Mouse (Mus musculus): ENCODE results near the gene Htr5a.

Htr5a gene

DNA sequence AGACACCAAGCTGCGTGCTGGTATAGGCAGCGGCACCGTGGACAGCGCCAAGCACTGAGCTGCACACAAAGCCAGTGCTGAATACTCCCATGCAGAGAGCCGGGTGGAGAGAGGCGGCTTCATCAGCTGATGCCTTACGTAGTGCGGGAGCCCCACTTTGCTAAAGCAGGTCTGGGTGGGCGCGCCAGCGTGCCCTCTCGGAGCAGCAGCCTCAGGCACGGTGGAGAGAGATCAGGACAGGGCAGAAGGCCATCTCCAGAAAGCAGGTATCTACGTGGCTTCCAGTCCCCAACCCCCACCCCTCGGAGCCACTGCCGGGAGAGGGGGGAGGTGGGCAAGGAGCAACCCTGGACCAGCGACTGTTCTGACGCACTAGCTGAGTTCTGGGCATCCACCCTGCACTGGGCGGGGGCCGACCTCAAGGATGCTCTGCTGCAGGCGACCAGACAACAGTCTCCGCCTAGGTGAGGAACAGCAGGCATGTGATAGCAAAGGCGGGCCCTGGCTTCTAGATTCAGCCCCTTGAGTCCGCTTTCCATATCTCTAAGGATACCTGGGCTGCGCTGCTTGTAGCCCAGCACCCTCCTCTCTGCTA is at the start of gene Htr5a:
Gene Htr5a (plus strand): TSS at position 449 of the 595 bp plus-strand sequence.
- CTCF ChIA-PET: no interaction called here

DNA sequence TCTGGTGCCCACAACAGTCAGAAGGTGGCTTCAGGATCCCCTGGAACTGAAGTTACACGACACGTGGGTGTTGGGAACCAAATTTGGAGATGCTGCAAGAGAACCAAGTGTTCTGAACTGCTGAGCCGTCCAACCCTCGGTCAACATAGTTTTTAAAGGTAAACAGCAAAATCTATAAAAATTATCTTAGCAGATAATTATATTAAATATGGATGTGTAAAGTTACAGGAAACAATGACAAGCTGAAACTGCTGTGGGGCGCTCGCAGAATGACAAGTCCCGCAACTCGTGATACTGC is 49.8 kb upstream of the Htr5a start:
- CTCF ChIA-PET: no interaction called here

DNA sequence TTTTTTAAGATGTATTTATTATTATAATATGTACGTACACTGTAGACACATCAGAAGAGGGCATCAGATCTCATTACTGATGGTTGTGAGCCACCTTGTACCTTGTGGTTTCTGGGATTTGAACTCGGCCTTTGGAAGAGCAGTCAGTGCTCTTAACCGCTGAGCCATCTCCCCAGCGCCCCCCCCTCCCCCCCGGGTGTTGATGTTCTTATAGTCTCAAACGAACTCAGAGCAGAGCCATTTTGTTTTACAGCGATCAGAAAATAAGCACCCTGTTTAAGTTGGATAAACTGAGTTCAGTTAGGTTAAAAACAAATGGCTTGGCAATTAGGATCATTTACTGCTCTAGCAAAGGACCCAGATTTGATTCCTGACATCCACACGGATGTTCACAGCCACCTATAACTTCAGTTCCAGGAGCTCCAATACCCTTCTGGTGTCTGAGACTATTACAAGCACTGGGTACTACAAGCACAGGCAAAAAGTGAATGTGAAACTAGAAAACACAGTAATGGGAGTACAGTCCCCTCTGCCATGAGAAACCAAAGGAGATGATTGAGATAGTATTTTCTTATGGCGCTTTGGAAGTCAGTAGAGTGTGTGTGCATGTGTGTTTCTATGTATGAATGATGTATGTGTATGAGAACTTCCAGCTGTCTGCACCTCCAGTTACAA is 49.3 kb upstream of the Htr5a start:
- CTCF ChIA-PET: no interaction called here

DNA sequence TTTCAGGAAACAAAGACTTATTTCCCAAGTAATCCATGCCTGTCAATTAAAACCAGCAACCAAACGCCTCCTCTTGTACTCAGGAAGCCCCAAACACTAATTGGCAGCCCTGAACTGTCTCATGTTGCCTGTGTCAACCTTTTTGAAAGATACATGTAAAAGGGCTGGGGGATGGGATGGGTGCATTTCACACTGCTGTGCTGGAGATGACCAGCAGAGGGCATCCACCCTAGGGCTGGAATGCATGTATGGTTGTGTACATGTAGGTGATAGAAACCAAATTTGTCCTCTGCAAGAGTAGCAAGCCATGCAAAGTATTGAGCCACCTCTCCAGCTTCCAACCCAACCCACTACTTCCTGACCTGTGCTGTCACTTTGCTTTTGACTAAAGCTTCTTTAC is 48.0 kb upstream of the Htr5a start:
- CTCF ChIA-PET: no interaction called here

DNA sequence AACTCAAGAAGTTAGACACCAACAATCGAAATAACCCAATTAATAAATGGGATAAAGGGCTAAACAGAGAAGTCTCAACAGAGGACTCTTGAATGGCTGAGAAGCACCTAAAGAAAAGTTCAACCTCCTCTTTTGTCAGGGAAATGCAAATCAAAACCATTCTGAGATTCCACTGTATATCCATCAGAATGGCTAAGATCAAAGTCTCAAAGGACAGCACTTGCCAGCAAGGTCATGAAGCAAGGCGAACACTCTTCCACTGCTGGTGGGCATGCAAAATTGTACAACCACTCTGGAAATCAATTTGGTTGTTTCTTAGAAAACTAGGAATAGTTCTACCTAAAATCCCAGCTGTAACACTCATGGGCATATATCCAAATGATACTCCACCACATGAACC is 27.7 kb upstream of the Htr5a start:
- CTCF ChIA-PET: no interaction called here

DNA sequence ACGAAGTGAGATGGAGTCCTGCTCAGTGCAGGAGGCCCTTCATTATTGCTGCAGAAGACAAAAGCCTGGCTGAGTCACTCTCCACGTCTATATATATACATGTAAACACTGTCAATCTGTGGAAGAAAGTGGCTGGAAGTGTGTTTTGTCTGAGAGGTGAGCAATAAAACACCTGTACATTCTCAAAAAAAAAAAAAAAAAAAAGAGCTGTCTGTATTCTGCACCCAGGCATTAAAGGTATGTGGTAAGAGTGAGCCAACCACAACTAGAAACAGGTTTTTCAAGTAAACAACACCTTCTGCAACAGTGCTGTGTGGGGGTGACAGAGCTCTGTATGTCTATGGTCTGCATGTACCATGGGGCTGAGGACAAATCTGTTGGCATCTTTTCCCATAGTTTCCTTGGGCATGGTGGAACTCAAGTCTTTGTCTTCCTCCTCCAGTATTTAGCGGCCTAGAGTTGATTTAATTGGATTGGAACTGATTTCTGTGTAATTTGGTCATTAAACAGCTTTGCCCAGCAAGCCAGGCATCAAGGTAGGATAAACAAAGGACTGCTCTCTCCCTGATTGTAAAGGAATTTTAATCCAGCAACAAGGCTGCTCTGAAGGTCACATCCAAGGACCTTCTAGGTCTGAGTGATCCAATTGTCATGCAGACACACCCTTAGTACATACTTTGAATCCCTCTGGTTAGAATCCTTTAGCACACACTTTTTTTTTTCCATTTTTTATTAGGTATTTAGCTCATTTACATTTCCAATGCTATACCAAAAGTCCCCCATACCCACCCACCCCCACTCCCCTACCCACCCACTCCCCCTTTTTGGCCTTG is 22.9 kb upstream of the Htr5a start:
- CTCF ChIA-PET: no interaction called here

DNA sequence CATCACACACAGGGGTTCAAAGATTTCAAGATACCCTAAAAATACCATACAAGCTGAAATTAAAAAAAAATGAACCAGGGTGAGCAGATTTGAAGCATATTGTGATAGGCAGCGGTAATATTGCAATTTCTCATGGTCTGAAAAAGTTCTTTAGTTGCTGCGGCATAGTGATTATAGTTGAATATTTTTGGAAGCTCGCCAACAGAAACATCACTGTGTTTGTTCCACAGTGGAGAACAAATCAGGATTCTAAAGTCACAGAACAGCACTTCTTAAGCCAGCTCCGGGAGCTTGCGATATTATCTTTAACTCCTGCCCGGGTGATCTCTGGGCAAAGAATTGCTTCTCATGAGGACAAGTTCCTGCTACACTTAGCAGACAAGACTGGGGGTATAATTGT is 20.8 kb upstream of the Htr5a start:
- CTCF ChIA-PET: no interaction called here

DNA sequence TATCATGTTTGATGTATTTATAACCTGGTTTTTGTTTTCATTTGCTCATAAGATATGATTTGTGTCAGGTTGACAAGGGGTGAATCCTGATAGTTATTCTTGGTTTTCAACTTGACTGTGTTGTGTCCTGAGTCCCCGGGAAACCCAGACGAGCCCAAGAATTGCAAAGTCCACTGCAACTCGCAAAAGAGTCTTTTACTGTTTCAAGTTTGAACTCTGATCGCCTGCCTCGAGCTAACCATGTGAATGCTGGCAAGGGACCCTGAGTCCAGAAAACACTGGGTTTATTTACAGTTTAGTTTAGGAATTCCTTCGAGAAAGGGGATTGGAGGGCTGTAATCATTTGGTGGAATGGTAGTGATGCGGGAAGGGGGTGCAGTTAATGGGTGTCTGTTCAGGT is 14.0 kb upstream of the Htr5a start:
- CTCF ChIA-PET: no interaction called here

DNA sequence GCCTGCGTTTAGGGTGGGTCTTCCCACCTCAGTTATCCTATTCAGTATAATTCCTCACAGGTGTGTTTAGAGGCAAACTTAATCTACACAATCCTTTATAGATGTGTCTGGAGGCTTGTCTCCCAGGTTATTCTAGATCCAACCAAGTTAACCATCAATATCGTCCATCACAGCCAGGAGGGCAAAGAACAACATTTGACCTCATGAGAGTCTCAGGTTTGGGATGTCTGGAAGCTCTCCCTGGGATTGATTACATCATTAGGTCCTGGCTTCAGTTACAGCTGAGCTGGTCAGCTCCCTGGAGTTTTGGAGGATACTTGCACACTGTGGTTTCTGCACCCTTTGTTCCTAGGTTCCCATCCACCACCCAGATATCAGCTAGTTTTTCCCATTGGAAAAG is 6.9 kb upstream of the Htr5a start:
- CTCF ChIA-PET: no interaction called here

DNA sequence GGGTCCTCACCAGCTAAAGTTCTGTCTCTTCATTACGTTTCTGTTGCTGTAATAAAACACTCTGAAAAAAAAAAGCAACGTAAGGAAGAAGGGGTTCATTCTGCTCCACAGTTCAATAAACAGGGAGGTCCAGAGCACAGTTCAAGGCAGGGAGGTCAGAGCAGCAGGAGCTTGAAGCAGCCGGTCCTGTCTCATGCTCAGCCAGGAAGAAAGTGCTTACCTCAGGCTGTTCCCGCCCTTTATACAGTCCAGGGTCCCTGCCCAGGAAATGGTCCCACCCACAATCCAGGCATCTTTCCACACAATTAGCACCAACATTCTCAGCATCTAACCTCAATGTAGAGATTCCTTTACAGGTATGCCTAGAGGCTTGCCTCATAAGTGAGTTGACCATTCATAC is 3.9 kb upstream of the Htr5a start:
- CTCF ChIA-PET: no interaction called here

DNA sequence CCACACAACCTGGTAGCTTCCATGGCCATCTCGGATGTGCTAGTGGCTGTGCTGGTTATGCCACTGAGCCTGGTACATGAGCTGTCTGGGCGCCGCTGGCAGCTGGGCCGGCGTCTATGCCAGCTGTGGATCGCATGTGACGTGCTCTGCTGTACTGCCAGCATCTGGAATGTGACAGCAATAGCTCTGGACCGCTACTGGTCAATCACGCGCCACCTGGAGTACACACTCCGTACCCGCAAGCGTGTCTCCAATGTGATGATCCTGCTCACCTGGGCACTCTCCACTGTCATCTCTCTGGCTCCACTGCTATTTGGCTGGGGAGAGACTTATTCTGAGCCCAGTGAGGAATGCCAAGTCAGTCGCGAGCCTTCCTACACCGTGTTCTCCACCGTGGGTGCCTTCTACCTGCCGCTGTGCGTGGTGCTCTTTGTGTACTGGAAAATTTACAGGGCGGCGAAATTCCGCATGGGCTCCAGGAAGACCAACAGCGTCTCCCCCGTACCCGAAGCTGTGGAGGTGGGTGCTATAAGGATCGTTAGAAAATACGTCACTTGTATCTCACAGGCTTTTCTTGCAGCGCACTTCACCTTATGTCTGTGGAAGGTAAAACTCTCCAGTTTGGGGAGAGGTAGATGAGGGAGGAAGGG is 847 bp downstream of the Htr5a start:
- CTCF ChIA-PET: no interaction called here

DNA sequence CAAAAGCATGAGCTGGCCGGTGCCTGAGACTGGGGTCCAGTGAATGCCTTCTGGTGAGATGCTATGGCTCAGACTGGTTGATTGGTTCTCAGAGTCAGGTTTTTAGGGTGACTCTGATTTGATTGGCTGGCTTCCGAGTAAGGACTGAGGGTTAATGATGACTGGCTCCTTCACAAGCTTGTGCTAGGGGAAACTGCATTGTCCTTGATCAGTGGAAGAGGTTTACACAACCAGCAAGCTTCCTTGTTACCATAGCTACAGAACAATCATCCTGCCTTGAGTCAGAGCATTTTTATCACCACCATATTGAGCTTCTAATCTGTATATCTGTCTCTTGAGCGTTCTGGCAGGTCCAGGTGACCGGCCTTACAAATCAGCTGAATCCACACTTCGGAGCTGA is 5.0 kb downstream of the Htr5a start:
- CTCF ChIA-PET: no interaction called here

DNA sequence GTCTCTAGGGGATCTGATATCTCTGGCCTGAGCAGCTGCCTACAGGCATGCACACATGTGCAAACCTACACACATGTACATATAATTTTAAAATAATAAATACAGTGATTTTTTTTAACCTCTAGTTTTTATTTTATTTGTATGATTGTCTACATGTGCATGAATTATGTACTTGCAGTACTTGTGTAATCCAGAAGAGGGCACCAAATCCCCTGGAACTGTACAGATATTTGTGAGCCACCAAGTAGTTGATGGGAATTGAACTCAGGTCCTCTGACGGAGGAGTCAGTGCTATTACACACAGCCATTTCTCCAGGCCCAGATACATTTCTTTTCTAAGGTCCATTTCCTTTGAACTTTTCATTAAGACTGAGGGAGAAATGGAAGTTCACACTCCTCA is 12.3 kb downstream of the Htr5a start:
- CTCF ChIA-PET: interaction anchor here (0.6 kb wide), 1 partner anchor 8 kb away, joined by 3 read pairs; no protein-coding TSS in a partner anchor

DNA sequence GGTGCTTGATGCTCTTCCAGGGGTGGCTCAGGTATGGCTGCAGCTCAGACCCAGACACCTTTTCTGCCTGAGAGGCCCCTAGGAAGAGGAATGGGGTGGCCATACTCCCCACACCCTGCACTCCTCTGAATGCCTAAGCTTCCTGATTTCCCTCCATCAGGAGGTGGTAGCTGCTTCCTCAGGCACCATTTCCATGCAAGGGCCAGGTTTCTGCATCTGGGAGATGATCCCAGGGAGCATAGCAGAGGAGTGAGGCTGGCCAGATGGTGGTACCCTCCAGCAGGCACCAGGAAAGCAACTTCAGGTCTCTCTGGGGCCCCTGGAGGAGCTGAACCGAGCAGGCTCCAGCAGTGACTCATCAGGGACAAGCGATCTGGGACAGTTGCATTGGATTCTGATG is 13.8 kb downstream of the Htr5a start:
- CTCF ChIA-PET: no interaction called here

DNA sequence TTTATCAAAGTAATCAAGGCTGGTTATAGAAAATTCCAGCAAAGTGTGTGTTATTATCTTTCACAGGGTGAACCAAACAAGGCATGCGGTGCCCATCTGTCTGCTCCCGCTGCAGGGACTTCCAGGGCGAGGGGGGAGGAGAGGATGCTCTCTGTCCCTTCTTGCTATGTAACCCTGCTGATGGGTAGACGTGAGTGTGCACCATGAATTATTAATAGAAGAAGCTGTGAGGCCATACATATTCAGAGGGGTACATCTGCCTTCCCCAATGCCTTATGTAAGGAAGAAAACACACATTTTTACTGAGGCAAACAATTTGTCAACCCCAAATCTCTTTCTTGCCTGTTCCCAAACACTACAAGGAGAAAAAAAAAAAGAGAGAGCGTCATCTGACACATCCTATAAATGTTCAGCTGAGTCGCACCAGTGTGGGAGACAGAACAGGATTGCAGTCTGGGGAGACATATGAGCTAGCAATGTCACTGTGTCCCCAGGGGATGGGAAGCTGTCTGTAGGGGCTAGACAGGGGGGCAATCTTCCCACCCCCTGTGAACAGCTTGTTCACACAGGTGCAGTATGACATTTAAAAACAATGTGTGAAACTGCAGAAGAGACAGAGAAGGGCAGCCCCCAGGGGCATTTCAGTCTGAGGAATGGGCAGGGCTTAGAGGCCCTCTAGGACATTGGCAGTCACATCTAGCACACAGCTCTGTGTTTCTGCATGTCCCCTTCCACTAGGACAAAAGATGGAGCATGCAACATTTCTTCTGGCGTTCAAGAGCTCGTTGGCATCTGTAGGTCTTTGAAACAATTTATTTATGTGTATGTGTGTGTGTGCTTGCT is 31.5 kb downstream of the Htr5a start:
- CTCF ChIA-PET: no interaction called here

DNA sequence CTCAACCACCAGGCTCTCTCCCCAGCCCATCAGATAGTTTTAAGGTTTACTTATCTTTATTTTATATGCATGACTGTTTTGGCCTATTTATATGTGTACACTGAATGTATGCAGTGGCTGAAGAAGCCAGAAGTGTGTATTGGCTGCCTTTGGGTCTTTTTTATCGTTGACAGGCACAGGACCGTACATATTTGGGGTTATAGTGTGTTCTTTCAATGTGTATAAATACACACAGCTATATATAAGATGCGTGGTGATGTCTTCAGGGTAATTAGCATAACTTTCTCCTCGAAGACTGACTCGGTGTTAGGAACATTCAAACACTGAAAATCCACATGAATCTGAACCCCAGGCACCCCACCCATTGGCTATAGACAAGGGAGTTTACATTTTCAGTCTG is 32.3 kb downstream of the Htr5a start:
- CTCF ChIA-PET: no interaction called here

DNA sequence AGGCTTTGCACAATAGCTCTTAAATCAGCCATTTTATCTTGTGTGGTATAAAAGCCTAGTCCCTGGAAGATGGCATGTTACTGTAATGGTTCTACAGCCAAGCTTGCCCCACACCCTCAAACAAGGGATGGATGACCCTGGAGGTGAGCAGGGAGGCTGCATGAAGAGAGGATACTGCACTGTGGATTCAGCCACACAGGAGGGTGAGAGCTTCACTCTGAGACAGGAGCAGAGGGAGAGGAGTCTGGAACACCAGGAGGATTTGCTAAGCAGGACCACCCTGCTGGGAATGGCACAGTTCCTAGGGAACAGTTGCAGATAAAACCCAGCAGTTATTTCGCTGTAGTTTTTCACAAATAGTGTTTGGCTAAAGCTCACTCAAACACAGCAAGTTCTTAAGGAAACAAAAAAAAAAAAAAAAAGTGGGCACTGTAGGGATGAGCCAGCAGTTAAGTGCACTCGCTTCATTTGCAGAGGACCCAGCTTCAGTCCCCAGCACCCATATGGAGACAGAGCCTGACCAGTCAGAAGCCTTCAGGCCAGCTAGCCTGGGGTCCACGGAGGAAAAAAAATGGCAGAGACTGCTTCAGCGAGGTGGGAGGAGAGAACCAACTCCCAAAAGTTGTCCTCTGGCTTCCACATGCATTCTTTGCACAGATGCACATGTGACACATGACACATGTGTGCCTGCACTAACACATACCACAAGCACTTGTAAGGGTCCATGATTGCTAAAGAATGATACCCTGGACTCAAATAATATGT is 33.6 kb downstream of the Htr5a start:
- CTCF ChIA-PET: no interaction called here

DNA sequence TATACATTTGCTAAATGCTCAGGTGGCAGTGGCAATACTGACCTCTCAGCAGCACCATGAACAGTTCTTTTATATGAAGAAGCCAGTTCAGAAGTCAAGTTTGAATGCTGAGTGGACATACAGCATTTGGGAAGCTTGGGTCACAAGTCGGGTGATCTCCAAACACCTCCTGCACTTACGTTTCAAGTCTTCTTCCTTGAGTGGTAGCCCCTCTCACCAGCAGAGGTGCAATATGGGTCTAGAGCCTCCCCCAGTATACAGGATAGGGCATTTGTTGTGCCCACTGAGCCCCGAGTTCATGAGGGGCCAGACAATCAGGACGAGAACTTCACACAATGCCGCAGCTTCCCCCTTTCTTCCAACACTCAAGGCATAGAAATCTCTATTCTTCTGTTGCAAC is 36.4 kb downstream of the Htr5a start:
- CTCF ChIA-PET: no interaction called here

DNA sequence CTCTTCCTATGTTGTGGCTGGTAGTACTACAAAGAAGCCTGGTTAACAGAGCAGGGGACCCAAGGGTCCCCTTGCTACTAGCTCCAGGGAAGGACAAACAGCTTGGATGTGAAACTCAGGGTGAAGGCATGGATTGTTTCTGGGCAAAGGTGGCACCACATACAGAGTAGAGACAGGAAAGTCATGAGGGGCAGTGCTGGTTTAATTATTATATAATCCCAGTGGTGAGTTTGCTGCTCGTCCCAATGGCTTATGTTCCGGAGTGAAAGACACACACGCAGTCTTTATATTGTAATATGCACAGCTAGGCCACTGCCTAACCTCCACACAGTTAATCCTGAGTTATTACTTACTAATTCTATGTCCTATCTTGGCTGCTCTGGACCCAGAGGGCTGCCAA is 37.8 kb downstream of the Htr5a start:
- CTCF ChIA-PET: no interaction called here

DNA sequence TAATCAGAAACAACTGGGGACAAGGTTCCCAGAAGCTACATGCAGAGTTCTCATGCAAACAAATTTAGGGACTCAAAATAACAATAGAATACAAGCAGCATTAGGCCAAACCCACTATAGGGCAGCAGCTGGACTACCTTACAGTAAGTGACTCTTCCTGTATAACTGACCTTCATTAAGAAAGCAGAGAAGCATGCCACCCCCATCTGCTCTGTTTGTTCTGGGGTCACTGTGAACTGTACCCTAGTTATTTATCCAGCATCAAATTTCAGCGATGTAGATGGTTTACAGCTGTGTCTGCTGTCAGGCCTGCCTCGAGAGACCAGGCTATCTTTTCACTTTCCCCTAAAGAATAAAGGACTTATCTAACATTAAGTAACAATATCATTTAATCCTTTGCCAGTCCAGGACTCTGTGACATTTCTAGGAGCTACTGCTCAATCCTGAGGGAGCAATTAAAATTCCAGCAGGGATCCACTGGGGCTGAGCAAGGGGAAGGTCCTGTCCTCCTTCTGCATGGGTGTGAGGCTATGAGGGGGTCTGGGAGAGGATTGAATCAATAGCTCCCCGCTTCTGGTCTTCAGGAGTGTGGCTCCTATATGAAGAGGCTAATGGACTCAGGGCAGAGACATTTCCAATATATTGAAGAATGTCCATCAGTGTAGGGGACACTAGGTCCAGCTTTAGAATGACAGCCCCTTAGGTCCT is 38.5 kb downstream of the Htr5a start:
- CTCF ChIA-PET: no interaction called here

DNA sequence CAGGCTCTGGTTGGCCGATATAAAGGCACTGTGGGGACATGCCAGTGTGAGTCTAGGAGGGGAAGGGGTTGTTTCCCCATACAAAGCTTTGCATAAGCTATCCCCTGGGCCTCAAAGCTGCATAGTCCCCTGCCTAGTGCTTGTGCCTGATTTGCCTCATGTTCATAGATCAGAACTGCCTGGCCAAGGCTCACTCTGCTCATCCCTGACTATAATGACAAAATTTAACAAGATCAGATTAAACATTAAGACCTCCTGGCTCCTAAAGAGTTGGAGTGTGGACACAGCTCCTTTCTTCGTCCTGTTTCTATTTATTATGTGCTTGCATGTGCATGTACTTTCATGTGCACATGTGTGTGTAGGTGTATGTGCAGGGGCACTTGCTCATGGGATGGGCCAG is 39.3 kb downstream of the Htr5a start:
- CTCF ChIA-PET: no interaction called here

Data from spleen, embryonic (tissue).